Mouse (Mus musculus) testis, postnatal 14 days (tissue): ENCODE data around the gene Hp1bp3.

Experiments
- DNase-seq: peaks from one replicate; pipeline ENCODE4 v3.0.0; 2021; ENCODE audit warnings: low spot score

Hp1bp3 gene

DNA sequence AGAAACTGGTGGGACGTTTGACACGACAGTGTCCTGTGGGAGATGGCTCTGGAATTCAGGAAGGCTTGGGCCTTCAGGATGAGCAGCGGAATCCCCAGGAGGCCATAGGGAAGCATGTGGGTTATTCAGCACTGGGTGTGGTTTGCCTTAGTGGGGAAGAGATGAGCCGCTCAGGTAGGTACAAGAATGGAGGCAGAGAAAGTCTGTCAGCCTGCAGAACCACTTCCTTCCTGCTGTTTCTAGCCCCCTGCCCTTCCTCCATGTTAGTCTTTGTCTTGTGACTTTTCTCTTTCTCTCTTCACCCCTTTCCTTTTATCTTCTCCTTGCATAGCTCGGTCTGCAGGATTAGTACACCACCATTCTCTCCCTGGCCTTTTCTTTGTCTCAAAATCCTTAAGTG is 6.3 kb downstream of the Hp1bp3 start:
- no peak for DNase-seq

DNA sequence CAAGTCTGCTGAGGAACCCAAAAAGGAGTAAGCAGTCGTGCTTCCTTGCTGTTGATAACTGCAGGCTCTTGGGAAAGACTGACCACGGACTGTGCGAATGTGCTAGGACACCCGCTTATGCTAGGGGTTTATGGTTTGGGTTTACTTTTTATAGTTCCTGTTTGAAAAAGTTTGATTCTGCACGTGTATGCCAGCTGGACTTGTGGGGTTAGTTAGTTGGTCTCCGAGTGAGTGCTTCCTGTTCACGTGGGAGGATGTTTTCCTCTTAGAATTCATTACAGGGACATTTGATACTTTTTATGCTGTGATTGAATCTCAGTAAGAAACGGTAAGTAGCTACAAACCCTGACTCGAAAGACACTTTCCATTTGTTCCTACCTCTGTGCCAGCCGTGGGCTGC is 7.5 kb downstream of the Hp1bp3 start:
- DNase-seq: no peak

DNA sequence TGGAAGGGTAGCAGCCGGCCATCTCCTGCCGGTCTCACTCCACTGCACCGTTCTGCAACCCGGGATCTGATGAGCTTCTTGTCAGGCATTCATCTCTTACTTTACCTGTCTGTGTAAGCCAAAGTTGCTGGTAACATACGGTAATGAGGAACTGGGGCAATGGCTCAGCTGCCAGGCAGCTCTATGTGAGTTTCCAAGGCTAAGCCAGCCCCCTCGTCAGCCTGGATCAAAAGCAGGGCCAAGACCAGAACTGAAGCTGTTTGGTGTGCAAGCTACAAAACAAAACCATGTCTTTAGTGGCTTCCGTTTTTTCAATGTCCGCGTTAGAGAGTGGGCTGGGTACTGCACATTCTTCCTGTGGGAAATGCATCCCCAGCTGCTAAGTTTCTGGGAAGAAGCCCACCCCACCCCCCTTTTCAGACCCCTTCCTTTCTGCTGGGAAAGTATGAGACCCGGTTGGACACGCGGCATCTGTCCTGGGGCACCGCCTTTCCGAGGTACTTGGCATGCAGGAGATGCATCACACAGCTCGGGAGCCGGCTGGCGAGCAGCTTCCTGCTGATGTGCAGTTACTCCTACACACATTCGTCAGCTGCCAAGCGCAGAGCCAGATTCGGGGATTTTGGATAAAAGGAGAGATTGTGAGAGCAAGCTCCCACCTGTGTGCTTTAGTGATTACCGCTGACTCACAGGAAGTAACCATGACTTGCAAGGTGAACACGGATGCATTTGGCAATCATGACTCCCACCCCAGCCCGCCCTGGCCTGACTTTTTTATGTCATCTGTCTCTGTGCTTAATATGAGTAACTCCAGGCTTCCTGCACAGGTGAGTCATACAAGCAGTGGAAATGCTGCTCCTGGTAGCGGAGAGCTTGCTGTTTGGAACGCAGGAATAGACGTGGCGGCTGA is 30.9 kb downstream of the Hp1bp3 start:
- peak; percentile 8 for DNase-seq

DNA sequence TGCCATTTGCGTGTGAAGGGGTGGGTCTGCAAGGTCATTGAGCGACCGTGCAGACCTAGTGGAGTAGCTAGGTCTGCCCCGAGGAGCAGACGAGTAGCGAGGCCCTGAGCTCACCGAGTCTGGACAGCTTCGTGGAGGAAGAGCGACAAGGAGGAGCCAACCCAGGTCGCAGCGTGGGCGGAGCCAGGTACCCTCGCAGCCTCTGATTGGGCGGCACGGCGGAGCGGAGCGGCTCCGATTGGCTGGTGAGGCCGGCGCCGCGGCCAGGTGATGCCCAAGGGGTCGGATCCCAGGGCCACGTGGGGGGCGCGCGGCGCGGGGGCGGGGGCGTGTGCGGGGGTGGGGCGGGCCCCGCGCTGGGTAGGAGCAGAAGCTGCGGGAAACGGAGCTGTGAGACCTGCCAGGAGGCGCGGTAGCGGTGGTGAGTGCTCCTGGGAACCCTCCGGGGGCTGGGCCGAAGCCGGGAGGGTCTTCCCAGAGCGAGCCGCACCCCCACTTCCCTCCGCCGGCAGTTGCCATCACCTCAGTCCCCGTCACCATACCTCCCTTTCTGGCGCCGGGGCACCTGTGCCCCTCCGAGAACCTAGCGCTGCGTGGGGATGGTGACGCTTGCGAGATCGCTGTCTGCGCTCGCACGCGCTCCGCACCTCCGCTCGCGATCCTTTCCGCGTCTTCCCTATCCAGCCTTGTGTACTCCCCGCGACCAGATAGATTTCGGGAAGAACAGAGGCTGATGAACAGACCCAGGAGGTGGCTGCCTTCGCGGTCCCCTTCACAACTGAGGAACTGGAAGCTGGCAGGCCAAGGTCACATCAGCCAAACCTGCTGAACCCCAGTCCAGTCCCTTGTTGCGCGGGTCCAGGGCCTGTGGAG is 34.2 kb downstream of the Hp1bp3 start, which contains the start of the genes Sh2d5 and Kif17:
Gene Sh2d5 (plus strand): TSS at position 316 of the 873 bp plus-strand sequence.
Gene Kif17 (plus strand): TSS at position 348 of the 873 bp plus-strand sequence.
- DNase-seq: peak; percentile 87

DNA sequence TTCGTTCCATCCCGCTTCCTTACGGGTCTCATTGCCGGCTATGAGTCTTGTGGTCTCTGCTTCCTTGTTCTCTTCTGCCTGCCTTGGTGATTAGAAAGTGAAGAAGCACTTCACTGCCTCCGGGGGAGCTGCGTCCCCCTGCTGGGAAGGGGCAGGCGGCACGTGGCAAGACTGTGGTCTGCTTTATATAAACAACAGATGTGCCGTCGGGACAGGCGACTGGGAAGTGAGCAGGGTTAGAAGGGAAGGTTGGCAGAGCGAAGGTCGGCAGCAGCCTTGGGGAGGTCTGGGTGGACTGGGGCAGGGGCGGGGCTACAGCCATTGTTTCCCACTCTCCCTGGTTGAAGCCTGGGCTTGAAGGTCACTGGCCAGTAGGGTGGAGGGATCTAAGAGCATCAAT is 35.7 kb downstream of the Hp1bp3 start:
- peak; percentile 6 for DNase-seq

DNA sequence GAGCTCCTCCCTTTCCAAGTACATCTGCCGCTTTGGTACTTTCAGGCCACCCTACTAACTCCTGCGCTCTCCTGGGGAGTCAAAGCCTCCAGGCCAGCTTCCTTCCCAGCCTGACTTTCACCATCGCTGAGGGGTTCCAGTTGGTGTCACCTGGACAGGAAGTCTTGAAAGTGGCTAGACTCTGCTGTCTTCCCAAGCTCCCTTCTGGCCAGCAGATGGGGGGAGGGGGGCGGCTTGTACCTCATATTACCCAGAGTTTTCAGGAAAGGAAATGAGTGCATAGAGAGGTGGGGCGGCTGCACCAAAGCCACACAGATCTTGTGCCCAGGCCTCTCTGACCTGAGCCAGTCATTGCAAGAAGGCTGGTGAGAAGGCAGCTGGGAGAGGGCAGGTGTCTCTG is 36.1 kb downstream of the Hp1bp3 start:
- no peak for DNase-seq

DNA sequence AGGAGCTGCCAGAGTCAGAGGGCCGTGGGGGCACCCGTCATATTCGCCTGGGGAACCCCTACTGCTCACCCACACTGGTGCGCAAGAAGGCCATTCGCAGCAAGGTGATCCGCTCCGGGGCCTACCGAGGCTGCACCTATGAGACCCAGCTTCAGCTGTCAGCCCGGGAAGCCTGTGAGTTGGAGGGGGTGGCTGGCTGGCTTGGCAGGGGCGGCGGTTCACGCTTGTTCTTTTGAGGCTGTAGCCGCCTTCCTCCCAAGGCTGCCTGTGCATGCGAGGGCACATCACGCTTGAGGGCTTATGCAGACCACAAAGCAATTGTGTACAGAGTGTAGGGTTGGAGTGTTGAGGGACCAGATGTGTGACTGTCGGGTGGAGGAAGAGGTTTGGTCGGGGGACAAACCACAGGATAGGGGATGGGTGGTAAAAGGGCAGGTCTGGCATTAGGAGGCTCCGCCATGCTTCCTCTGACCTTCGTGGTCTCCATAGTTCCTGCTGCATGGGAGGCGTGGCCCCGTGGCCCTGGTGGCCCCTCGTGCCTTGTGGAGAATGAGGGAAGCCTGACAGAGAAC is 41.1 kb downstream of the Hp1bp3 start:
- DNase-seq: no peak

DNA sequence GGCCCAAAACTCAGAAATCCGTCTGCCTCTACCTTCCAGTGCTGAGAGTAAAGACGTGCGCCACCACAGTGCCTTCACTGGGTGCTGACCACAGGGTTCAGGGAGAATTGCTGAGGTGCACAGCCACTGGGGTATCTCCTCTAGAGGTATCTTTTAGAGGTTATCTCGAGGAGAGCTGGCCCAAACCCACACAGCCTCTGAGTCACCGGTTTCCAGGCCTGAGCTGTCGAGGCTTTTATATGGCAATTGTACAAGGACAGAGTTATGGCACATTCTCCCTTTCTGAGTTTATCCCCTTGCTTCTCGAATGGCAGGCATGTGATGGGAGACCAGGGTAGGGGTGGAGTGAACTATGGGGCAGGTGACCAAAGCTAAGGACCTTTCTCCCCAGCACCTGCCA is 42.6 kb downstream of the Hp1bp3 start:
- DNase-seq: no peak

DNA sequence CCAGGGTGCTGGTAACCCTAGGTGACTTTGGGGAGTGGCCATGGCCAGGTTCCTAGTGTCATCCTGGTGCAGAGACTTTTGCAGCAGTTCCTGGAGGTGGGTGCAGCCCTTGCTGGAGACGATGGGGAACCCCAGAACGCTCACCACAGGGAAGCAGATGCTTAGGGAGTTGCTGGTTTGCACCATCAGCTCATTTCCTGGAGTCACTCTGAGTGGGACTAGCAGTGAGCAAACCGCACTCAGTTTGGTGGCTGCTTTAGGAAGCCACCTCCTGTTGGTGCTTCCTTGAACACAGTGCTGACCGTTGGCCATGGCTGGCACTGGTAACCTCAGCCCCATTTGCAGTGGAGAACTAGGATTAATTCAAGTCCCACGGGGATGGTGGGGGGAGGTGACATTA is 43.4 kb downstream of the Hp1bp3 start:
- no peak for DNase-seq

DNA sequence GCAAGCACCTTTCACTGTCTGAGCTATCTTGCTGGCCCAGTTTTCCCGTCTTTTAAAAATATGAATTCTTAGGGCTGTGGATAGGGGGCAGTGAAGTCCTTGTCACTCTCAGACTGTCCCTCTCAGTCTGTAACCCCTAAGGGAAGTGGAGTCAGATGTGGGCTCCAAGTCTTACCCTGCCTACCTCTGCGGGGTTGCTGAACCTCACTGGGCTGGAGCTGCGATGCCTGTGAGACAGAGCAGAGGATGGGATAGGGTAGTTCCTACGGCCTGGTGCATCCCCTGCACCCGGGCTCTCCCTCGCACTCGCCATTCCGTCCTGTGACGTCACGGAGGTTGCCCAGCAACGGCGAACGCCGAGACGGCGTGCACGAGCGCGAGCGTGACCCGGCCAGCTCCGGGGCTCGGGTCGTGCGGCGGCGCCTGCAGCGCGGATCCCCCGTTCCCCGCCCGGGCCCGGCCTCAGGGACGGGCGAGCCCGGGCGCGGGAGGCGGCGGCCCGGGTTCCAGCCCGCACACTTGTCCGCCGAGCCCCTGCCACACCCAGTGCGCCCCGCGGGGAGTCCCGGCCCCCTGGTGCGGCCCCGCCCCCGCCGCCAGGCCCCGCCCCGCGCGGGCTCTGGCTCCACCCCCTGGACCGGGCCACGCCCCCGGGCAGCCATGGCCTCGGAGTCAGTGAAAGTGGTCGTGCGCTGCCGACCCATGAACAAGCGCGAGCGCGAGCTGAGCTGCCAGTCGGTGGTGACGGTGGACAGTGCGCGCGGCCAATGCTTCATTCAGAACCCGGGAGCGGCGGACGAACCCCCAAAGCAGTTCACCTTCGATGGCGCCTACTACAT is 46.0 kb downstream of the Hp1bp3 start:
- DNase-seq: peak; percentile 88

DNA sequence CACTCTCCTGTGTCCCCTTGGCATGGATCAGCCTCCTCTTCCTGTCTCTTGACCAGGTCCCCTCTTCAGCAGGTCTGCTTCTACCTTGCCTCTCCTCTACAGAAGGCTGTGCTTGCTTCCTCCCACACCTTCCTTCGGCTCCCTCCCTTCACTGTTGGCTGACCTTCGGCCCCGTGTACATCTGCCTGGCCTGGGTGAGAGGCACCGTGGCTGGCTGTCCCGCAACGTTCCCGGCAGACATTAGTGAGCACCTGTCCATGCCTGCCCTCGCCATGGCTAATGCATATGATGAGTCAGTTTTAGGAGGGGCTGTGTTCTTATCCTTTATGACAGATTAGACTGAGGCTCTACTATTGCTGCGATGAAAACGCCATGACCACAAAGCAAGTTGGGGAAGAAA is 51.8 kb downstream of the Hp1bp3 start:
- no peak for DNase-seq

DNA sequence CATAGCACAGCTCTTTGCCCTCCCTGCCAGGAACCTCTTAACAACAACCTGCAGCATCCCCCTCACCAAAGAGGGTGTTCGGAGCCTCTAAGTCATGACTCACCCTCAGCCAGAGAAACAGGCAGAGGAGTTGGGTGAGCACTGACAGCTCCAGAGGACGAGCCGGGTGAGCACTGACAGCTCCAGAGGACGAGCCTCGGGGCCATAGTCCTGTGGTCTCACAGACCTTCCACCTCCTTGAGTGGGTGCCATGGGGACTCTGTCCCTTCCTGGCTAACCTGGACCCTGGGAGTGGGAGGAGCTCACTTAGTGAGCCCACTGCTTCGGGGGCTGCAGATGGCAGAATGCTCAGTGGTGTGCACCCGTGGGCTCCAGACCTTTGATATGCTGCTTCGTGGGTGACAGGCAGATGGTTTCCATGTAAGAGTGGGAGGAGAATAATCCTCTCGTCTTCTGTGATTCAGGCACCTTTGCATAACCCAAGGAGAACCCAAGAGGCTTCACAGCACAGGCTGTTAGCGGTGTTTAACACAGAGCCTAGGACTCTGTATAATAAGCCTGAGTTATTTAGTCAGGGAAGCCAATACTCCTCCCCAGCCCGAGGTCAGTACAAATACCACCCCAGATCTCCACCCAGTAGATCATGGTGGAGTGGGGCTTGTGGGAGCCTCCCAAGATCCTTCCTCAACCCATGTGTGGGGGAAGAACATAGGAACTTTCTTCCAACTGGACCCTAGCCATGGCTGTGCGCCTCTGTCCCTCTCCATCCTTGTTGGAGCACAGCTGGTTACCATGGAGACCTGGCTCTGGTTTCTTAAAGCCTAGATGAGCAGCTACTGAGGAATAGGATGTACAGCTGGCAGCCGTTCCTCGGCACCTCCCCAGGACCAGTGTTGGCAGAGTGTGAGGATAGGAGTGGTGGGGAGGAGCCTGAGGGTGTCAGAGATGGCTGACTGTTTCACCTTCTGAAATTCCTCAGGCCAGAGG is 56.2 kb downstream of the Hp1bp3 start:
- peak; percentile 58 for DNase-seq

DNA sequence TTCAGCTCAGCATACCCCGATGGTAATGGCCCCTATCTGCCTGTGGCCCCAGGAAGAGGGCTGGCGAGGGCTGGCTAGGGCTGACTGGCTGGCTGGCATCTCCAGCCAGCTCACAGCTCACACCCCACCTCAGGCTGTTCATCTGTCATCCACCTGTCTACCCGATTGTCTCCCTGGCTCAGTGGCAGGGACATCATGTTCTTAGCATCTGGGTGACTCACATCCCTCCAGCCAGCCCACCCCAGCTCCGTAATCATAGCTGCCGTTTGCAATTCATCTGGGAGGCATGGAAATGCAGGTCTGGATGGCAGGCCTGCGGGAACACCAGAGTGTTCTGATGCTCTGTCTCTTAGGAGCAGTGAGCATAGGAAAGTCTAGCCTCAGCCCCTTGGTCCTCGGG is 62.2 kb downstream of the Hp1bp3 start:
- no peak for DNase-seq

DNA sequence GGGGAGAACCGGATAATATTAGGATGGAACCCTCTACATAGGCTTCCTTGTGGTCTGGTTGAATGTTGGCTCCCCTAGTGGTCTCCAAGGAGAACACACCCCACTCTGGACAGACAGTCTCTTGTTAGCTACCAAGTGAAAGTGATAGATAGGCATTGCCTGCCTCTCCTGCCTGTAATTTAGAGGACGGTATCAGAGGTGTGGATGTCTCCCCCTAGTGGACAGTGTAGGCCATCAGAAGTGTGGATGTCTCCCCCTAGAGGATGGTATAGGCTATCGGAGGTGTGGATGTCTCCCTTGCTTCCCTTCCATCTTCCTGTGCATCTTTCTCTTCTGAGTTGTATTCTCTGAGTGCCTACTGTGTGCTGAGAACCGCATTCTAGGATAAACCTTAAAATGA is 66.7 kb downstream of the Hp1bp3 start:
- DNase-seq: peak; percentile 62

DNA sequence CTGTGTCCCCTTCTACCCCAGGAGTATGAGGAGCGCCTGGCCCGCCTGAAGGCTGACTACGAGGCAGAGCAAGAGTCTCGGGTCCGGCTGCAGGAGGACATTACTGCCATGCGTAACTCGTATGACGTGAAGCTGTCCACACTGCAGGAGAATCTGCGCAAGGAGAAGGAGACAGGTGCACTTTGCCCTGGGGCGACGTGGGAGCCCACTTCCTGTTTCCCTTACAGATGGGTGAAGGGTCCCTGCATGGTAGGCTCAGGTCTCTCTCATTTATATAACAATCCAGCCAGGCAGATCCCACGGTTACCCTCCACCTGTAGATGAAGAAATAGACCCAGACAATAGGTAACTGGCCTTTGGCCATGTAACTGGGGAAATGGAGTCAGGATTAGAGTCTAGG is 70.3 kb downstream of the Hp1bp3 start:
- no peak for DNase-seq

DNA sequence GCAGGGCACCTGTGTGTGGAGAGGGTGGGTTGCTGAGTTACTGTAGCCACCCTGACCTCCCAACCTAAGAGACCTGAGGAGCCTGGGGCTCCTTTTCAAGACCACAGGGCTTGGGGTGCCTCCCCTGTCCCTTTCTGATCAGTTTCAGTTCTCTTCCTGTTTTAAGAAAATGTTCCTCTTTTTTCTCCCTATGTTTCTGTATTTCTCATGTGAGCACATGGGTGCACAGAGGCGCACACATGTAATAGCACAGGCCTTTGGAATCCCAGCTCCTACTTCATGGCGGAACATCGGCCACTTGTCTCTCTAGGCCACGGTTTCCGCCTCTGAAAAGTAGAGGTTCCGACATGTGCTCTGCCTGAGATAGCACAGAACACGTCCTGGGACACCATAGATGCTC is 72.6 kb downstream of the Hp1bp3 start:
- no peak for DNase-seq

DNA sequence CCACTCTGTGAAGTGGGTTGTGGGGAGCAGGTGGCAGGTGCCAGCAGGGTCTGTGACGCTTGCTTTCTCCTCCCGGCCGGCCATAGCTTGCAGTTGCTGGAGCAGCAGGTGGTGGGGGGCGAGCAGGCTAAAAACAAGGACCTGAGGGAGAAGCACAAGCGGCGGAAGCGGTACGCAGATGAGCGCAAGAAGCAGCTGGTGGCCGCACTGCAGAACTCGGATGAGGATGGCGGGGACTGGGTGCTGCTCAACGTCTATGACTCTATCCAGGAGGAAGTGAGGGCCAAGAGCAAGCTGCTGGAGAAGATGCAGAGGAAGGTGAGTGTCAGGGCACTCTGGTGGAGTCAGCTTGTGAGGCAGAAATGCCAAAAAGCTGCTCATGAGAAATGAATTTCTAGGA is 75.9 kb downstream of the Hp1bp3 start:
- no peak for DNase-seq

DNA sequence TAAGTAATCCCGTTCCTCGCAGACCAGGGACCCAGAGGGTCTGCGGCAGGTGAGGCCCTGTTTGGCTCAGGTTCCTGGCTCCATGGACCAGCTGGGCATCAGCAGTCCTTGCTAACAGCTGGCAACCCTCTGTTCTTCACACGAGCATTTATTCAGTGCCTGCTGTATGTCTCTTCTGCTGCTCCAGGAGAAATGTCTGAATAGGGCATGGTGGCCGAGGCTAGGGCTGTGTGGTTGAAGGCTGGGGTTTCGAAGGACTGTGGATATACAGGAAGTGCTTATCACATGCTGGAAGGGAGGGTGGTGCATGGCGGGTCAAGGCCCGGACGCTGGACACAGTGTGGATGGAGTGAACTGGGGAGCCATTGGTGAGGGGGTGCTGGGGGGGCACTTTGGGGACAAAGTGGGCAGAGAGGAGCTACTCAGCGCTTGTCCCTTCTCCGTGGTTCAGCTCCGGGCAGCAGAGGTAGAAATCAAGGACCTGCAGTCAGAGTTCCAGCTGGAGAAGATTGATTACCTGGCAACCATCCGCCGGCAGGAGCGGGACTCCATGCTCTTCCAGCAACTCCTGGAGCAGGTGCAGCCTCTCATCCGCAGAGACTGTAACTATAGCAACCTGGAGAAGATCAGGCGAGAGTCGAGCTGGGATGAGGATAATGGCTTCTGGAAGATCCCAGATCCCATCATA is 77.3 kb downstream of the Hp1bp3 start:
- no peak for DNase-seq

DNA sequence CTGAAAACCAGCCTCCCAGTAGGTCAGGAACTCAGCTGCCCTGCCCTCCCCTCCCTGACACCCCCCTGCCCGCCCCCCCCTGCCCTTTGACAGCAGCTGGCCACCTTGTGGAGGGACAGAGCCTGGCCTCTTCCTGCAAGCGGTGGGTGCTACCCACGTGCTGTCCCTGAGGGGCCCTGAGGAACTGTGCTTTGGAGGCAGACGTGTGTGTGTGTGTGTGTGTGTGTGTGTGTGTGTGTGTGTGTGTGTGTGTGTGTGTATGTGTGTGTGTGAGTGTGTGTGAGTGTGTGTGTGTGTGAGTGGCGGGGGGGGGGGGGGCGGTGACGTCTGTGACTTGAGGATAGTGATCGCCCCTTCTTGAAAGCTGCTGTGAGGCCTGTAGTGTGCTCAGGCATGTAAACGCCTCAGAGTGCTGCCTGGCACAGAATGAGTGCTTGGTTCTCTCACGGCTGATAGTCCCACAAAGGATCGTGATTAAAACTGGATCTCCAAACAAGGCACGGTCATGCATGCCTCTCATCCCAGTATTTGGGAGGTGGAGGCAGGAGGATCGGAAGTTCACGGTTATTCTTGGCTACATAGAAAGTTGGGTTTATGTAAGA is 78.0 kb downstream of the Hp1bp3 start:
- DNase-seq: no peak
